Mouse (Mus musculus) liver, postnatal 0 days (tissue): ENCODE measurements at regions not wholly inside any gene's neighbourhood (a gene's known extent, or its start where the extent isn't known, plus 50 kb on each side); places are given as distances from the start of the nearest gene placed in this dataset.

Source experiments
- CTCF ChIP-seq: sonication (generic); IDR thresholded peaks from 2 replicates; pipeline ENCODE4 v1.5.1; 2016; ENCODE audit warnings: antibody characterized with exemption, low read depth
- EP300 ChIP-seq: IDR thresholded peaks from 2 replicates; pipeline ENCODE4 v1.6.1; 2016; ENCODE audit warnings: antibody characterized with exemption, low read depth, mild to moderate bottlenecking

- TF ChIP-seq EP300 (no peak), CTCF (no peak)
Observed at GRCm38 (mm10) chr4:55718438-55718837, 186.2 kb upstream of the Klf4 start.
